Mouse (Mus musculus) small intestine, adult 2 months (tissue): ENCODE data around the gene Iqcf4.

Source experiments
- CTCF ChIP-seq: fragments of 200-500 bp; IDR thresholded peaks from 2 replicates; pipeline ENCODE4 v1.5.1; 2012; ENCODE audit warnings: low read depth, mild to moderate bottlenecking, control low read depth, inconsistent platforms, low read length, moderate library complexity, mixed read lengths; ENCODE audit not compliant: insufficient replicate concordance, insufficient read length; ENCODE audit errors: extremely low read depth
- POLR2A ChIP-seq: fragments of 200-500 bp; IDR thresholded peaks from 2 replicates; pipeline ENCODE4 v1.6.1; 2012; ENCODE audit warnings: low read depth, mild to moderate bottlenecking, control low read depth, inconsistent platforms, low read length, moderate library complexity

- TF ChIP-seq CTCF (no peak), POLR2A (no peak)
Observed at GRCm38 (mm10) chr9:106582552-106582951, 11.8 kb upstream of the Iqcf4 start.
